Comparison of ENCODE assay signal across 12 mouse cellular contexts in the genomic region with DNA sequence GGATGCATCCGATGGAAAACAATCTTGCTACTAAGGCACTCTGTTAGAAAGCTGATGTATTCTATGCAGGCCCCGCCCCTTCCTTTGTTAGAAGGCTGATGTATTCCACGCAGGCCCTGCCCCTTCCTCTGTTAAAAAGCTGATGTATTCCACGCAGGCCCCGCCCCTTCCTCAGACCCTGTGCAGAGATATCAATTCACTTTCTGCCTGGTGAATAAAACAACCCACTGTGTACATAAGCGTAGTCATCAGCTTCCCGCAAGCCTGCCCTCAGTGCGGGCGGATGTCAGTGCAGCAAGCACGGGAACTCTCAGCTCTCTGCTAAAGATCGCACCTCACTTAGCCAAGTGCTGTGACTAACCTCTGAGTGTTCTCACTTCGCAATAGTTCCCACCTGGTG.
A peak's percentile ranks its signal among the peaks of the same experiment; 100 is the strongest.
DNase-seq lines count a peak whose midpoint lies in the region; ATAC-seq and TF ChIP-seq lines count a peak whose summit lies in the region.
"Had no signal": no experiment of that assay in that cellular context is flagged by ENCODE, and none has a peak within 500 bp of the region (broad histone marks: within the 10 kb centered on the region; RNA-seq: fewer than 3 reads in every experiment).

No protein-coding gene starts in this region.

- no peak; the same call in 1 of the 2 replicates for ATAC-seq in hindbrain, embryonic 13.5 days (ENCODE audit: low FRiP score)
- ATAC-seq in intestine, postnatal 0 days = peak; percentile 36; the same call in 1 of the 2 replicates
- 0 out of 2 replicates have a peak, but pooled peaks have one; percentile 22 for ATAC-seq in monocyte, adult 5-6 weeks (replicated peaks; ENCODE audit: insufficient number of reproducible peaks, low FRiP score, low TSS enrichment, poor library complexity, severe bottlenecking)
- ATAC-seq: Patski had no signal

- peaks cover 8% of the 10 kb centered on the region; the same call in 1 of the 2 replicates for H3K4me1 ChIP-seq in hindbrain, embryonic 10.5 days (replicated peaks)
- H3K4me1 ChIP-seq in hindbrain, embryonic 13.5 days (replicated peaks) = peaks cover 7% of the 10 kb centered on the region; the same call in 1 of the 2 replicates
- H3K4me1 ChIP-seq in intestine, postnatal 0 days (replicated peaks; ENCODE audit: control insufficient read depth, insufficient read depth, low read length) = no peaks in the 10 kb centered on the region

- peak; percentile 20 for DNase-seq in hindbrain, embryonic 10.5 days (ENCODE audit: low spot score)
- peak; percentile 28 for DNase-seq in WW6 (ENCODE audit: low read depth, low spot score)
- no peak for DNase-seq in urinary bladder, postnatal 14 days (ENCODE audit: low spot score)
- DNase-seq in cerebellum, postnatal 4 days (ENCODE audit: low spot score in 2 of 2) = no peak
- no peak for DNase-seq in heart, adult 11 months
- DNase-seq: cerebellum, adult 11 months; kidney, adult 11 months; left cerebral cortex, postnatal 4 days had no signal

- no peak for TF ChIP-seq CTCF in intestine, postnatal 0 days (IDR thresholded peaks at IDR 0.05; ENCODE audit: low read depth)

- no peak overlapping the region for H3K9ac ChIP-seq in hindbrain, embryonic 13.5 days
- H3K9ac ChIP-seq in intestine, postnatal 0 days (ENCODE audit: low read depth, low read length) = no peak overlapping the region

- no peak overlapping the region for H3K27ac ChIP-seq in hindbrain, embryonic 10.5 days
- H3K27ac ChIP-seq in hindbrain, embryonic 13.5 days = no peak overlapping the region
- H3K27ac ChIP-seq in intestine, postnatal 0 days (ENCODE audit: low read depth, low read length) = no peak overlapping the region

- H3K36me3 ChIP-seq in hindbrain, embryonic 10.5 days = peaks cover 29% of the 10 kb centered on the region
- peaks cover 31% of the 10 kb centered on the region for H3K36me3 ChIP-seq in hindbrain, embryonic 13.5 days
- no peaks in the 10 kb centered on the region for H3K36me3 ChIP-seq in intestine, postnatal 0 days (ENCODE audit: control insufficient read depth, insufficient read depth)

- H3K4me3 ChIP-seq in hindbrain, embryonic 10.5 days = no peak overlapping the region
- H3K4me3 ChIP-seq in hindbrain, embryonic 13.5 days = no peak overlapping the region
- no peak overlapping the region for H3K4me3 ChIP-seq in intestine, postnatal 0 days (ENCODE audit: low read depth, low read length)

- H3K4me2 ChIP-seq in hindbrain, embryonic 13.5 days = no peak overlapping the region
- H3K4me2 ChIP-seq in intestine, postnatal 0 days (replicated peaks; ENCODE audit: low read depth) = no peak overlapping the region

- WGBS in hindbrain, embryonic 10.5 days = 74% methylated on average over 12 of the region's 12 CpGs
- 71% methylated on average over 12 of the region's 12 CpGs for WGBS in hindbrain, embryonic 13.5 days
- 62% methylated on average over 12 of the region's 12 CpGs for WGBS in intestine, postnatal 0 days

- H3K9me3 ChIP-seq in hindbrain, embryonic 10.5 days = no peaks in the 10 kb centered on the region
- H3K9me3 ChIP-seq in hindbrain, embryonic 13.5 days = no peaks in the 10 kb centered on the region
- H3K9me3 ChIP-seq in intestine, postnatal 0 days (ENCODE audit: control insufficient read depth) = no peaks in the 10 kb centered on the region

- no peaks in the 10 kb centered on the region for H3K27me3 ChIP-seq in hindbrain, embryonic 10.5 days (ENCODE audit: insufficient read depth, poor library complexity, severe bottlenecking)
- no peaks in the 10 kb centered on the region for H3K27me3 ChIP-seq in hindbrain, embryonic 13.5 days
- no peaks in the 10 kb centered on the region for H3K27me3 ChIP-seq in intestine, postnatal 0 days (replicated peaks; ENCODE audit: control insufficient read depth, insufficient read depth, low read length)
- H3K27me3 ChIP-seq: Patski had no signal

Comparison
In these comparisons a context has a peak if more than half of its experiments do, and no peak if none do; other contexts are left out.
1. DNase-seq: peak in hindbrain, embryonic 10.5 days (single experiment) and WW6 (single experiment); none in urinary bladder, postnatal 14 days (single experiment), cerebellum, postnatal 4 days (0 of 2) and heart, adult 11 months (single experiment).